Mouse (Mus musculus): Measurements from ENCODE around the gene Acsf3. TPM values are rescaled to one million over a fixed set of nuclear protein-coding genes. Genes with fewer than 3 reads are reported as not detected.

The Acsf3 gene
- polyA plus RNA-seq, 1 experiment from 2014 or later: 10.3 TPM

- no peak overlapping the region for H3K9ac ChIP-seq (ENCODE audit: low read depth, low read length)
- no peak overlapping the region for H3K4me3 ChIP-seq (ENCODE audit: low read depth, low read length)
- peaks cover 25% of the 10 kb centered on the region for H3K4me1 ChIP-seq (ENCODE audit: control insufficient read depth, low read depth, low read length)
- H3K9me3 ChIP-seq (replicated peaks; ENCODE audit: control insufficient read depth, low read length): no peaks in the 10 kb centered on the region
- no peak overlapping the region for H3K27ac ChIP-seq (ENCODE audit: low read length)
- H3K4me2 ChIP-seq (ENCODE audit: low read depth, low read length): no peak overlapping the region
- H3K27me3 ChIP-seq (ENCODE audit: control insufficient read depth, insufficient read depth, low read depth, low read length): peaks cover 32% of the 10 kb centered on the region
- ATAC-seq (ENCODE audit: low read depth): no peak
- H3K36me3 ChIP-seq (ENCODE audit: control insufficient read depth, insufficient read depth): no peaks in the 10 kb centered on the region
- 79% methylated on average over 6 of the region's 6 CpGs for WGBS (ENCODE audit: insufficient replicate concordance)
These were observed 37.4 kb upstream of the Acsf3 start for GRCm38 (mm10) chr8:122737886-122738285.

GRCm38 (mm10) chr8:122739102-122739725, 36.1 kb upstream of the Acsf3 start:
- ATAC-seq (ENCODE audit: low read depth): no peak
- H3K4me3 ChIP-seq (ENCODE audit: low read depth, low read length): no peak overlapping the region
- no peak overlapping the region for H3K27ac ChIP-seq (ENCODE audit: low read length)
- H3K9ac ChIP-seq (ENCODE audit: low read depth, low read length): no peak overlapping the region
- H3K9me3 ChIP-seq (replicated peaks; ENCODE audit: control insufficient read depth, low read length): no peaks in the 10 kb centered on the region
- no peaks in the 10 kb centered on the region for H3K36me3 ChIP-seq (ENCODE audit: control insufficient read depth, insufficient read depth)
- WGBS (ENCODE audit: insufficient replicate concordance): 23% methylated on average over 11 of the region's 11 CpGs
- peaks cover 25% of the 10 kb centered on the region for H3K4me1 ChIP-seq (ENCODE audit: control insufficient read depth, low read depth, low read length)
- no peak overlapping the region for H3K4me2 ChIP-seq (ENCODE audit: low read depth, low read length)
- peaks cover 37% of the 10 kb centered on the region for H3K27me3 ChIP-seq (ENCODE audit: control insufficient read depth, insufficient read depth, low read depth, low read length)

- H3K9me3 ChIP-seq (replicated peaks; ENCODE audit: control insufficient read depth, low read length): no peaks in the 10 kb centered on the region
- H3K27ac ChIP-seq (ENCODE audit: low read length): no peak overlapping the region
- ATAC-seq (ENCODE audit: low read depth): no peak
- peaks cover 47% of the 10 kb centered on the region for H3K27me3 ChIP-seq (ENCODE audit: control insufficient read depth, insufficient read depth, low read depth, low read length)
- no peaks in the 10 kb centered on the region for H3K36me3 ChIP-seq (ENCODE audit: control insufficient read depth, insufficient read depth)
- H3K4me2 ChIP-seq (ENCODE audit: low read depth, low read length): no peak overlapping the region
- H3K9ac ChIP-seq (ENCODE audit: low read depth, low read length): no peak overlapping the region
- H3K4me3 ChIP-seq (ENCODE audit: low read depth, low read length): no peak overlapping the region
- 43% methylated on average over 19 of the region's 19 CpGs for WGBS (ENCODE audit: insufficient replicate concordance)
- H3K4me1 ChIP-seq (ENCODE audit: control insufficient read depth, low read depth, low read length): no peaks in the 10 kb centered on the region
These were observed 32.8 kb upstream of the Acsf3 start for GRCm38 (mm10) chr8:122742471-122742870.

GRCm38 (mm10) chr8:122745022-122745749, 30.1 kb upstream of the Acsf3 start:
- no peak overlapping the region for H3K4me2 ChIP-seq (ENCODE audit: low read depth, low read length)
- no peak overlapping the region for H3K9ac ChIP-seq (ENCODE audit: low read depth, low read length)
- H3K4me3 ChIP-seq (ENCODE audit: low read depth, low read length): no peak overlapping the region
- no peaks in the 10 kb centered on the region for H3K9me3 ChIP-seq (replicated peaks; ENCODE audit: control insufficient read depth, low read length)
- 51% methylated on average over 17 of the region's 17 CpGs for WGBS (ENCODE audit: insufficient replicate concordance)
- H3K36me3 ChIP-seq (ENCODE audit: control insufficient read depth, insufficient read depth): no peaks in the 10 kb centered on the region
- no peaks in the 10 kb centered on the region for H3K4me1 ChIP-seq (ENCODE audit: control insufficient read depth, low read depth, low read length)
- H3K27me3 ChIP-seq (ENCODE audit: control insufficient read depth, insufficient read depth, low read depth, low read length): peaks cover 47% of the 10 kb centered on the region
- H3K27ac ChIP-seq (ENCODE audit: low read length): no peak overlapping the region
- ATAC-seq (ENCODE audit: low read depth): no peak

GRCm38 (mm10) chr8:122745750-122746275, 29.5 kb upstream of the Acsf3 start:
- Histone ChIP-seq H3K4me2 (ENCODE audit: low read depth, low read length) (no peak overlapping the region), H3K4me3 (ENCODE audit: low read depth, low read length) (no peak overlapping the region), H3K27ac (ENCODE audit: low read length) (no peak overlapping the region), H3K36me3 (ENCODE audit: control insufficient read depth, insufficient read depth) (no peaks in the 10 kb centered on the region), H3K9ac (ENCODE audit: low read depth, low read length) (no peak overlapping the region), H3K4me1 (ENCODE audit: control insufficient read depth, low read depth, low read length) (no peaks in the 10 kb centered on the region), H3K9me3 (replicated peaks; ENCODE audit: control insufficient read depth, low read length) (no peaks in the 10 kb centered on the region), H3K27me3 (ENCODE audit: control insufficient read depth, insufficient read depth, low read depth, low read length) (peaks cover 46% of the 10 kb centered on the region)
- no peak for ATAC-seq (ENCODE audit: low read depth)
- 59% methylated on average over 16 of the region's 16 CpGs for WGBS (ENCODE audit: insufficient replicate concordance)

- Histone ChIP-seq H3K4me1 (ENCODE audit: control insufficient read depth, low read depth, low read length) (no peaks in the 10 kb centered on the region), H3K9ac (ENCODE audit: low read depth, low read length) (no peak overlapping the region), H3K27me3 (ENCODE audit: control insufficient read depth, insufficient read depth, low read depth, low read length) (peaks cover 46% of the 10 kb centered on the region), H3K4me3 (ENCODE audit: low read depth, low read length) (no peak overlapping the region), H3K27ac (ENCODE audit: low read length) (no peak overlapping the region), H3K9me3 (replicated peaks; ENCODE audit: control insufficient read depth, low read length) (no peaks in the 10 kb centered on the region), H3K36me3 (ENCODE audit: control insufficient read depth, insufficient read depth) (no peaks in the 10 kb centered on the region), H3K4me2 (ENCODE audit: low read depth, low read length) (no peak overlapping the region)
- no peak for ATAC-seq (ENCODE audit: low read depth)
- 42% methylated on average over 7 of the region's 7 CpGs for WGBS (ENCODE audit: insufficient replicate concordance)
These were observed 28.8 kb upstream of the Acsf3 start for GRCm38 (mm10) chr8:122746439-122746838.

GRCm38 (mm10) chr8:122747825-122748224, 27.5 kb upstream of the Acsf3 start:
- no peak overlapping the region for H3K4me2 ChIP-seq (ENCODE audit: low read depth, low read length)
- no peaks in the 10 kb centered on the region for H3K9me3 ChIP-seq (replicated peaks; ENCODE audit: control insufficient read depth, low read length)
- no peak overlapping the region for H3K27ac ChIP-seq (ENCODE audit: low read length)
- ATAC-seq (ENCODE audit: low read depth): no peak
- H3K4me3 ChIP-seq (ENCODE audit: low read depth, low read length): no peak overlapping the region
- no peaks in the 10 kb centered on the region for H3K36me3 ChIP-seq (ENCODE audit: control insufficient read depth, insufficient read depth)
- no peak overlapping the region for H3K9ac ChIP-seq (ENCODE audit: low read depth, low read length)
- no peaks in the 10 kb centered on the region for H3K4me1 ChIP-seq (ENCODE audit: control insufficient read depth, low read depth, low read length)
- 89% methylated on average over 1 of the region's 1 CpGs for WGBS (ENCODE audit: insufficient replicate concordance)
- peaks cover 36% of the 10 kb centered on the region for H3K27me3 ChIP-seq (ENCODE audit: control insufficient read depth, insufficient read depth, low read depth, low read length)

GRCm38 (mm10) chr8:122749333-122749958, 25.8 kb upstream of the Acsf3 start:
- no peak for ATAC-seq (ENCODE audit: low read depth)
- Histone ChIP-seq H3K4me2 (ENCODE audit: low read depth, low read length) (no peak overlapping the region), H3K27me3 (ENCODE audit: control insufficient read depth, insufficient read depth, low read depth, low read length) (peaks cover 44% of the 10 kb centered on the region)

GRCm38 (mm10) chr8:122751342-122751741, 23.9 kb upstream of the Acsf3 start:
- no peak for ATAC-seq (ENCODE audit: low read depth)
- H3K4me2 ChIP-seq (ENCODE audit: low read depth, low read length): no peak overlapping the region
- H3K27me3 ChIP-seq (ENCODE audit: control insufficient read depth, insufficient read depth, low read depth, low read length): peaks cover 38% of the 10 kb centered on the region
- no peaks in the 10 kb centered on the region for H3K4me1 ChIP-seq (ENCODE audit: control insufficient read depth, low read depth, low read length)
- no peak overlapping the region for H3K4me3 ChIP-seq (ENCODE audit: low read depth, low read length)
- 71% methylated on average over 5 of the region's 5 CpGs for WGBS (ENCODE audit: insufficient replicate concordance)
- H3K27ac ChIP-seq (ENCODE audit: low read length): no peak overlapping the region
- H3K9me3 ChIP-seq (replicated peaks; ENCODE audit: control insufficient read depth, low read length): no peaks in the 10 kb centered on the region
- H3K36me3 ChIP-seq (ENCODE audit: control insufficient read depth, insufficient read depth): no peaks in the 10 kb centered on the region
- H3K9ac ChIP-seq (ENCODE audit: low read depth, low read length): no peak overlapping the region

More at GRCm38 (mm10) chr8:122749333-122749958, 25.8 kb upstream of the Acsf3 start:
- no peak overlapping the region for H3K9ac ChIP-seq (ENCODE audit: low read depth, low read length)
- no peak overlapping the region for H3K27ac ChIP-seq (ENCODE audit: low read length)
- H3K9me3 ChIP-seq (replicated peaks; ENCODE audit: control insufficient read depth, low read length): no peaks in the 10 kb centered on the region
- H3K4me1 ChIP-seq (ENCODE audit: control insufficient read depth, low read depth, low read length): no peaks in the 10 kb centered on the region
- H3K4me3 ChIP-seq (ENCODE audit: low read depth, low read length): no peak overlapping the region
- no peaks in the 10 kb centered on the region for H3K36me3 ChIP-seq (ENCODE audit: control insufficient read depth, insufficient read depth)
- 44% methylated on average over 6 of the region's 6 CpGs for WGBS (ENCODE audit: insufficient replicate concordance)
